Mouse (Mus musculus) liver, embryonic 16.5 days (tissue): ENCODE measurements around the gene Tbx5. TPM values are rescaled to one million over a fixed set of nuclear protein-coding genes. Genes with fewer than 3 reads are reported as not detected.

ENCODE experiments used
- ATAC-seq: fragments of 200-750 bp; cut with Nextera tagmentation; 2 replicates; pipeline ENCODE4 v1.8.0; 2017; ENCODE audit warnings: low read depth, mild to moderate bottlenecking, moderate number of reproducible peaks, moderate library complexity
- H3K27ac ChIP-seq: fragments of 300-500 bp; sonication (generic); 2 replicates; pipeline ENCODE4 v1.5.1; 2014; ENCODE audit warnings: mild to moderate bottlenecking, low read length
- H3K27me3 ChIP-seq: fragments of 300-500 bp; sonication (generic); 2 replicates; pipeline ENCODE4 v1.6.1; 2014; ENCODE audit warnings: low read depth, low read length, mixed read lengths; ENCODE audit not compliant: control insufficient read depth, insufficient read depth
- H3K36me3 ChIP-seq: fragments of 300-500 bp; sonication (generic); 2 replicates; pipeline ENCODE4 v1.6.1; 2014; ENCODE audit warnings: mild to moderate bottlenecking; ENCODE audit not compliant: control insufficient read depth, insufficient read depth
- H3K4me1 ChIP-seq: fragments of 300-500 bp; sonication (generic); 2 replicates; pipeline ENCODE4 v1.6.1; 2014; ENCODE audit warnings: low read depth, low read length, mixed read lengths; ENCODE audit not compliant: control insufficient read depth
- H3K4me2 ChIP-seq: fragments of 300-500 bp; sonication (generic); 2 replicates; pipeline ENCODE4 v1.6.1; 2014; ENCODE audit warnings: low read depth, low read length, mixed read lengths
- H3K4me3 ChIP-seq: fragments of 300-500 bp; sonication (generic); 2 replicates; pipeline ENCODE4 v1.5.1; 2014; ENCODE audit warnings: low read depth, mild to moderate bottlenecking, low read length
- H3K9ac ChIP-seq: fragments of 300-500 bp; sonication (generic); 2 replicates; pipeline ENCODE4 v1.6.1; 2014; ENCODE audit warnings: low read depth, low read length
- H3K9me3 ChIP-seq: fragments of 300-500 bp; sonication (generic); replicated peaks from 2 replicates; pipeline ENCODE4 v1.6.1; 2016; ENCODE audit warnings: low read length; ENCODE audit not compliant: control insufficient read depth
- WGBS: fragments of 180-500 bp; shearing (Covaris S2); extraction: QIAGEN DNeasy Blood & Tissue Kit; methylation state at CpG from one replicate; pipeline ENCODE4 v1.1.7; 2014; ENCODE audit not compliant: insufficient replicate concordance; 5-methylcytosine and 5-hydroxymethylcytosine counted together
- polyA plus RNA-seq: library from polyadenylated mRNA; unstranded; fragments of >200 nt; fragmentation: Nextera tagmentation; extraction: Ambion mirVana; gene quantifications from 2 replicates; pipeline ENCODE4 v1.2.1, GENCODE M21; 2015

Tbx5 gene
- polyA plus RNA-seq, 1 experiment from 2014 or later = not detected

DNA sequence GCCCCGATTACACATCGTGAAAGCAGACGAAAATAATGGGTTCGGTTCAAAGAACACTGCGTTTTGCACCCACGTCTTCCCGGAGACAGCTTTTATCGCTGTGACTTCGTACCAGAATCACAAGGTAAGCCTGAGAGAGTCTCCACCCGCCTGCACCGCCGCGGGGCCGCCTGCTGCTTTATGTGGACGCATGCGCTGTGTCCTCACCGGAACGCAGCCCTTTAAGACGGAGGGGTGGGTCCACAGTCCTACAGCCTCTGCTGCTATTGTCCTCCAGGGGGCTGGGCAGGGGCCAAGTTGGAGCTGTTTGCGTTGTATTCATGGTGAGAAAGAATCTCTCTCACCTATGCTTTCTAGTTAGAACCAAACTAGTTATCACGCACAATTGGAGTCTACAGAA, 12.5 kb downstream of the Tbx5 start:
- Histone ChIP-seq H3K9me3 (no peaks in the 10 kb centered on the region), H3K9ac (no peak overlapping the region), H3K36me3 (no peaks in the 10 kb centered on the region), H3K27ac (no peak overlapping the region), H3K4me2 (no peak overlapping the region), H3K27me3 (peaks cover 59% of the 10 kb centered on the region), H3K4me3 (no peak overlapping the region), H3K4me1 (no peaks in the 10 kb centered on the region)
- 2% methylated on average over 21 of the region's 21 CpGs for WGBS
- no peak for ATAC-seq

DNA sequence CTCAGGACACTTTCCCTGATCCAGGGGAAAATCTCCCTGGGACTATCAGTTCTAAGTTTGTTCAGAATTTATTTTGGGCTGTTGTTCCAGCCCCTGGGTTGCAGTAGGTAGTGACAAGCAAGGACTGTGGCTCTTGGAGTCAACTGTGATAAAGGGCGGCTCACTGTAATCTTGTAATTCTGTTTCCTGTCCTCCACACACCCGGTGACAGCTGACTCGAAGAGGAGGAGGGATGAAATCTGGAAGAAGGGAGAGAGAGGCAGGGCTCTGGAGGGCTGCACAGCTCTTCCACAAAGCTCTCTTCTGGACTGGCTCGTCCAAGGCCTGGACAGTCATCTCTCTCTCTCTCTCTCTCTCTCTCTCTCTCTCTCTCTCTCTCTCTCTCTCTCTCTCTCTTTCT, 24.6 kb downstream of the Tbx5 start:
- no peaks in the 10 kb centered on the region; the same call in 1 of the 2 replicates for H3K27me3 ChIP-seq
- no peak overlapping the region for H3K4me3 ChIP-seq
- no peaks in the 10 kb centered on the region for H3K36me3 ChIP-seq
- no peaks in the 10 kb centered on the region for H3K4me1 ChIP-seq
- no peaks in the 10 kb centered on the region for H3K9me3 ChIP-seq
- H3K9ac ChIP-seq = no peak overlapping the region
- H3K4me2 ChIP-seq = no peak overlapping the region
- no peak overlapping the region for H3K27ac ChIP-seq
- WGBS = 24% methylated on average over 4 of the region's 4 CpGs
- no peak for ATAC-seq

DNA sequence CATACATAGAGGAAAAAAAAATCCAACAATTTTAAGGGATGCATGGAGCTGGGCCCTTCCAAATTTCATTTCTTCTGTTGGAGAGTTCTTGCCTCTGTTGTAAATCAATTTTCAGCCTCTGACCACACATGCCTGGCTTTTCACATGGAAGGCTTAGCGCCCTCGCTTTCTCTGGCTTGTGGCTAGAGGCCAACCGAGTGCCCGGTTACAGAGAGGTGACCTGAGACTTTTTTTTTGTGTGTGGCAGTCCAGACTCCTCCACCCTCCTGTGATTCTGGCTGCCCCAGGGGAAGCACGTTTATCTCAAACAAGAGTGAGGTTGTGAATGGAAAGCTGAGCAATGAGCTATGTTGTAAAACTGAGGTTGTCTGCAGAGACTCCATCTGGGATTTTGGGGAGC, 28.8 kb downstream of the Tbx5 start:
- Histone ChIP-seq H3K27me3 (no peaks in the 10 kb centered on the region; the same call in 1 of the 2 replicates), H3K36me3 (no peaks in the 10 kb centered on the region), H3K4me1 (no peaks in the 10 kb centered on the region), H3K9me3 (no peaks in the 10 kb centered on the region), H3K4me3 (no peak overlapping the region), H3K27ac (no peak overlapping the region), H3K9ac (no peak overlapping the region), H3K4me2 (no peak overlapping the region)
- WGBS = 48% methylated on average over 5 of the region's 5 CpGs
- ATAC-seq = no peak

DNA sequence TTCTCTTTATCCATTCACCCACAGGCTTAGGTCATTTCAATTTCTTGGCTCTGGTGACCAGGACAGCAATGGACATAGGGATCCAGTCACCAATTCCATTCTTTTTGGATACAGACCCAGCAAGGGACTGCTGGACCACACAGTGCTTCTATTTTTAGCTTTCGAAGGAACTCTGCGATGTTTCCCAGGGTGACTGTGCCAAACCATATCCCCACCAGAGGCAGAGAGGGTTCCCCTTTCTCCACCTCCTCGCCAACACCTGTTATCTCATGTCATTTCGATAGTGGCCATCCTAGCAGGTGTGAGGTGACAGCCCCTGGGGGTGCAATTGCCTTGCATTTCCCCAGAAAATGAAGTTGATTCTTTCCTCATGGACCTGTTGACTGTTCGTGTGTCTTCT, 30.0 kb downstream of the Tbx5 start:
- Histone ChIP-seq H3K4me2 (no peak overlapping the region), H3K9ac (no peak overlapping the region), H3K9me3 (no peaks in the 10 kb centered on the region), H3K36me3 (no peaks in the 10 kb centered on the region), H3K27me3 (peaks cover 6% of the 10 kb centered on the region), H3K27ac (no peak overlapping the region), H3K4me1 (no peaks in the 10 kb centered on the region), H3K4me3 (no peak overlapping the region)
- 61% methylated on average over 5 of the region's 5 CpGs for WGBS
- ATAC-seq = no peak

DNA sequence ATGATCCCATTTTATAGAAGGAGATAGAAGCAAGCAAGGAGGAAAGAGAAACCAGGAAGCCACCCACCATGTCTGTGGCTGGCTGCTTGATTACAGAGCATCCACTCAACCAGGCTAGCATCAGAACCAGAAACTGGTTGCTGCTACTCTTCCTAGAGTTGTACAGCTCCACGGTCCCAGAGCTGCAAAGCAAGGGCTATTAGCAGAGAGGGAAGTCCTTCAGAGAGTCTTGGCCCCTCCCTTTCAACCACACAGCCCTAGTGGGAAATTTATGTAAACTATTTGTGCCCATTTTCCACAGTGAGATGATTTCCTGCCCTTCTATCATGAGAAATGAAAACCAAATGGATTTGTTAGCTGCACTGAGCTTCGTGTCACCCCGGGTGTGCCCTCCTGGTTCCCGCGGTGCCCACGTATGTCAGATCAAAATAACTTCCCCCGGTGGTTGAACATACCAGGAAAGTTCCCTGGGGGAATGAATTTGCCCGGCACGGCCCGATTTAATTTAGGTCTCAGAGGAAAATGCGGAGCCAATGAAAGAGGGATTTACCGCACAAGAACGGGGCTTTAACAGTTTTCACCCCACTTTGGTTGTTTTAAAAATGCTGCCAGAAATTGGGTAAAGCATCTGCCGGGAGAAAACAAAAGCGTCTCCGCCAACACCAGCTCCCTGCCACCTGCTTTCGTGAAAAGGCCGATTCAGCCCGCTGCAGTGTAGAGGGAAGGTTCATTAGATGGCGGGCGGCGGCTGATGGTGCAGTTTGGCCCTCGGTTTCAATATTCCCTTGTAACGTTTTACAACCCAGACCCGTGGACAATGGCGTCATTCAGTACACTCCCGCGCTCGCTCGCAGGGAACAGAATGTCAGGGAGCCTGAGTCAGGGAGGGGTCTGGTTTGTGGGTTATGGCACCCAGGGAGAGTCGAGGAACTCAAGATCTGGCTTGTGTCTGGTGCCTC, 34.1 kb downstream of the Tbx5 start:
- H3K9me3 ChIP-seq = no peaks in the 10 kb centered on the region
- H3K27ac ChIP-seq = no peak overlapping the region
- H3K4me2 ChIP-seq = no peak overlapping the region
- 24% methylated on average over 31 of the region's 31 CpGs for WGBS
- peaks cover 6% of the 10 kb centered on the region for H3K27me3 ChIP-seq
- no peak for ATAC-seq
- no peak overlapping the region for H3K9ac ChIP-seq
- no peak overlapping the region for H3K4me3 ChIP-seq
- no peaks in the 10 kb centered on the region for H3K4me1 ChIP-seq
- no peaks in the 10 kb centered on the region for H3K36me3 ChIP-seq

DNA sequence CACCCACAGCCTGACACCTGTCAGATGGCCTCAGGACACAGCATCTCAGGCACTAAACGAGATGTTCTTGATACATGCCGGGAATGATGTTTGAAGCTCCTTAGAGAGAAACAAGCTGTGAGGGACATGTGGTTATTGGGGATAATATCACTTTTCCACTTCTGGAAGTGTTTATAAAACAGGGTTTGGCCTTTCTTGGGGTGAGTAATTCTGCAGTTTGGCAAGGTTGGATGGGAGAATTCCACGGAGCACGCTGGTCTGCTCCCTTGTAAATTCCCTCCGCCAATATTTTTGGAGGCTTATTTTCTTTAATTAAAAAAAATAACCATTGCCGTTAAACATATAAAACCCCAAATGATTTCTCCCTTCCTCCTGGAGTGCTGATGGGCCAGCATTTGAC, 35.5 kb downstream of the Tbx5 start:
- Histone ChIP-seq H3K27me3 (peaks cover 6% of the 10 kb centered on the region), H3K9me3 (no peaks in the 10 kb centered on the region), H3K4me1 (no peaks in the 10 kb centered on the region), H3K9ac (no peak overlapping the region), H3K4me3 (no peak overlapping the region), H3K4me2 (no peak overlapping the region), H3K27ac (no peak overlapping the region), H3K36me3 (no peaks in the 10 kb centered on the region)
- no peak for ATAC-seq
- WGBS = 79% methylated on average over 6 of the region's 6 CpGs

DNA sequence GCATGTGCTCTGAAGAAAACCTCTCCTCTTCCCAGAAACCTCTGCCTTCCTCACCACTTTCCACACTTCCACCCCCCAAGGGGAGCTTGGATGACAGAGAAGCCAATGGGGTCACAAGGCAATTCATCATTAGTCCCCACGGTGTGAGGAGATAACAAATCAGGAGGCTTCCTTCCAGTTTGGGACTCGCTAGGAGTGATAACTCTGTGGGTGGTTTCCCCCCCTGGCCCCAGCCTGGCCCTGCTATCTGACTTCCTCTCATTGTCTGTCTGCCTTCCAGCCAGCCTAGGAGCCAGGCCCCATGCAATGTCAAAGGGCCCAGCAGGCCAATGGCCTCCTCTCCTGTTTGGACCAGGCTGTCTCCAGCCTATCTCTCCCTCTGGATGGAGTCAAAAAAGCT, 43.0 kb downstream of the Tbx5 start:
- Histone ChIP-seq H3K9me3 (no peaks in the 10 kb centered on the region), H3K36me3 (no peaks in the 10 kb centered on the region), H3K4me1 (no peaks in the 10 kb centered on the region), H3K27me3 (no peaks in the 10 kb centered on the region), H3K9ac (no peak overlapping the region), H3K27ac (no peak overlapping the region), H3K4me3 (no peak overlapping the region), H3K4me2 (no peak overlapping the region)
- WGBS = 6% methylated on average over 2 of the region's 2 CpGs
- peak; percentile 27; the same call in 1 of the 2 replicates for ATAC-seq

DNA sequence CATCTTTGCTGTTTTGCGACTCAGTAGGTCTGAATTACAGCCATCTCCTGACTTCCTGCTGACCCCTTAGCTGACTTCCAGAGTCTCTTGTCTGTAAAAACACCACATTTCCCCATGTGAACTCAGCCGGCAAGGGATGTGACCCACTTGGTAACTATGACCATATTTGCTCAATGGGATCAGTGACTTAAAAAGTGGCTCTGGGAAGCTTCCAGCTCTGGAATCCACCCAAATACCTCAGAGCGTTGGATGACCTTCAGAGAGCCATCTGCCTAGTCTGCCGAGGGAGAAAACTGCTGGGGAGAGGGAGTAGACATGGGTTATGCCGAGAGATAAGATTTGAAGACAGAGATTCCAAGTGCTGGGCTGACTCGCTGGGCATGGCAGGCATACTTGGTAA, 44.7 kb downstream of the Tbx5 start:
- no peak for ATAC-seq
- Histone ChIP-seq H3K4me3 (no peak overlapping the region), H3K4me1 (no peaks in the 10 kb centered on the region), H3K9ac (no peak overlapping the region), H3K36me3 (no peaks in the 10 kb centered on the region), H3K4me2 (no peak overlapping the region), H3K9me3 (no peaks in the 10 kb centered on the region), H3K27me3 (no peaks in the 10 kb centered on the region), H3K27ac (no peak overlapping the region)
- 44% methylated on average over 6 of the region's 6 CpGs for WGBS

DNA sequence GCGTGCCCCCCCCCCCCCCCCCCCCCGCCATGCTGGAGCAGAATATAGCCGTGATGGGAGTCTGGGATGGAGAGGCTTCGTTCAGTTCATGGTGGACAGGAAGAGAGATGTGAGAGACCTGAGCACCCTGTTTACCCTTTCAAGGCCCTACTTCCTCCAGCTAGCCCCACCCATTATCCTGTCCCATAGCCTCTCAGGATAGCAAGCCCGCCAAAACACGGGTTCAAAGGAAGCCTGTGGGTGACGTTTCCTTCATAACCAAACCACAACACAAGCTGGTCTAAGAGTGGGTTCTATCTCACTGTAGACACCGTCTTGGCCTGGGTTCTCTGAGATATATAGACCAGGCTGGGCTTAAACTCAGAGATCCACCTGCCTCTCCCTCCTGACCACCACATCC, 53.1 kb downstream of the Tbx5 start:
- no peak overlapping the region for H3K9ac ChIP-seq
- H3K4me3 ChIP-seq = no peak overlapping the region
- no peaks in the 10 kb centered on the region for H3K36me3 ChIP-seq
- H3K9me3 ChIP-seq = no peaks in the 10 kb centered on the region
- ATAC-seq = no peak
- no peak overlapping the region for H3K4me2 ChIP-seq
- no peaks in the 10 kb centered on the region for H3K27me3 ChIP-seq
- 30% methylated on average over 6 of the region's 8 CpGs for WGBS
- no peaks in the 10 kb centered on the region for H3K4me1 ChIP-seq
- H3K27ac ChIP-seq = no peak overlapping the region
